Mouse (Mus musculus) gastrocnemius, adult 2 months (tissue): ENCODE measurements at regions not wholly inside any gene's neighbourhood (a gene's known extent, or its start where the extent isn't known, plus 50 kb on each side); places are given as distances from the start of the nearest gene placed in this dataset.
A peak's percentile ranks its signal among the peaks of the same experiment; 100 is the strongest.
"Not testable (repeated sequence)": the region's sequence is repeated elsewhere in the genome, so short reads cannot be mapped to it uniquely, and the experiment has no call there.

Experiments
- DNase-seq: peaks from one replicate; pipeline ENCODE4 v3.0.0; 2022
- H3K27ac ChIP-seq: fragments of 200-600 bp; 2 replicates; pipeline ENCODE4 v1.8.1; 2022; ENCODE audit warnings: mild to moderate bottlenecking
- H3K4me3 ChIP-seq: fragments of 200-600 bp; 2 replicates; pipeline ENCODE4 v1.8.1; 2022; ENCODE audit warnings: mild to moderate bottlenecking, moderate library complexity
- CTCF ChIP-seq: fragments of 200-600 bp; IDR thresholded peaks from 2 replicates; pipeline ENCODE4 v1.8.1; 2022; ENCODE audit warnings: antibody characterized with exemption, mild to moderate bottlenecking, moderate library complexity
- intact Hi-C: fragments of 180-260 bp; cut with DNase I; formaldehyde crosslinking; loops from one replicate; pipeline ENCODE4 v1.15.1; 2025

GRCm38 (mm10) chr3:130809696-130810665 lies 79.8 kb upstream of the Rpl34 start:
- intact Hi-C loops: no loop called here
- no peak for TF ChIP-seq CTCF
- H3K4me3 ChIP-seq: no peak overlapping the region
- no peak for DNase-seq
- H3K27ac ChIP-seq: no peak overlapping the region

- intact Hi-C loops: no loop called here
- H3K27ac ChIP-seq: no peak overlapping the region
- DNase-seq: no peak
- no peak for TF ChIP-seq CTCF
- no peak overlapping the region for H3K4me3 ChIP-seq
Observed at GRCm38 (mm10) chr3:130805345-130805744, 75.1 kb upstream of the Rpl34 start.

- intact Hi-C loops: no loop called here
- no peak for DNase-seq
- peak overlapping the region; percentile 55 for H3K27ac ChIP-seq
- TF ChIP-seq CTCF: no peak
- peak overlapping the region; percentile 48 for H3K4me3 ChIP-seq
Observed at GRCm38 (mm10) chr3:130804327-130804662, 74.1 kb upstream of the Rpl34 start.

- Histone ChIP-seq H3K4me3 (peak overlapping the region; percentile 48), H3K27ac (peak overlapping the region; percentile 55)
- TF ChIP-seq CTCF: no peak
- intact Hi-C loops: no loop called here
- DNase-seq: peak; percentile 34
Observed at GRCm38 (mm10) chr3:130803591-130804326, 73.6 kb upstream of the Rpl34 start.

- Histone ChIP-seq H3K27ac (no peak overlapping the region), H3K4me3 (no peak overlapping the region)
- intact Hi-C loops: no loop called here
- no peak for TF ChIP-seq CTCF
- no peak for DNase-seq
Observed at GRCm38 (mm10) chr3:130800016-130800415, 69.8 kb upstream of the Rpl34 start.

- H3K27ac ChIP-seq, intact Hi-C loops, DNase-seq, H3K4me3 ChIP-seq: not testable (repeated sequence)
Observed at GRCm38 (mm10) chr3:130797956-130798355, 67.8 kb upstream of the Rpl34 start.

GRCm38 (mm10) chr3:130796531-130796930 lies 66.3 kb upstream of the Rpl34 start:
- Histone ChIP-seq H3K27ac (no peak overlapping the region), H3K4me3 (no peak overlapping the region)
- no peak for DNase-seq
- no peak for TF ChIP-seq CTCF
- intact Hi-C loops: no loop called here

- intact Hi-C loops: no loop called here
- Histone ChIP-seq H3K27ac (no peak overlapping the region), H3K4me3 (no peak overlapping the region)
- no peak for DNase-seq
- TF ChIP-seq CTCF: no peak
Observed at GRCm38 (mm10) chr3:130795396-130795795, 65.2 kb upstream of the Rpl34 start.

- Histone ChIP-seq H3K27ac (no peak overlapping the region), H3K4me3 (no peak overlapping the region)
- DNase-seq: no peak
- intact Hi-C loops: no loop called here
- TF ChIP-seq CTCF: peak; percentile 33; the same call in 1 of the 2 replicates
Observed at GRCm38 (mm10) chr3:130794142-130794925, 64.1 kb upstream of the Rpl34 start.

GRCm38 (mm10) chr3:130780706-130781240 lies 50.6 kb upstream of the Rpl34 start:
- Histone ChIP-seq H3K27ac (no peak overlapping the region), H3K4me3 (no peak overlapping the region)
- no peak for TF ChIP-seq CTCF
- no peak for DNase-seq
- intact Hi-C loops: no loop called here
